Mouse (Mus musculus): ENCODE results near the gene Usp2. TPM values are rescaled to one million over a fixed set of nuclear protein-coding genes. Genes with fewer than 3 reads are reported as not detected.

Gene Usp2
- total RNA-seq, 2 experiments from 2014 or later: 77.7 to 191 TPM

- intact Hi-C loops (cut with DNase I): no loop called here
- DNase-seq (ENCODE audit: low spot score): no peak
Observed at GRCm38 (mm10) chr9:44045158-44045883, 21.5 kb upstream of the Usp2 start.

GRCm38 (mm10) chr9:44045884-44046272 lies 20.9 kb upstream of the Usp2 start:
- DNase-seq (ENCODE audit: low spot score): no peak
- intact Hi-C loops (cut with DNase I): no loop called here

GRCm38 (mm10) chr9:44046426-44046825 lies 20.4 kb upstream of the Usp2 start:
- no peak for DNase-seq (ENCODE audit: low spot score)
- intact Hi-C loops (cut with DNase I): no loop called here

- intact Hi-C loops (cut with DNase I): no loop called here
- DNase-seq (ENCODE audit: low spot score): no peak
Observed at GRCm38 (mm10) chr9:44047071-44047470, 19.8 kb upstream of the Usp2 start.

- intact Hi-C loops (cut with DNase I): no loop called here
- no peak for DNase-seq (ENCODE audit: low spot score)
Observed at GRCm38 (mm10) chr9:44047571-44048490, 19.0 kb upstream of the Usp2 start.

- no peak for DNase-seq (ENCODE audit: low spot score)
- intact Hi-C loops (cut with DNase I): no loop called here
Observed at GRCm38 (mm10) chr9:44048541-44049380, 18.1 kb upstream of the Usp2 start.

- intact Hi-C loops (cut with DNase I): no loop called here
- no peak for DNase-seq (ENCODE audit: low spot score)
Observed at GRCm38 (mm10) chr9:44049381-44050165, 17.2 kb upstream of the Usp2 start.

GRCm38 (mm10) chr9:44052855-44053254 lies 14.0 kb upstream of the Usp2 start:
- DNase-seq (ENCODE audit: low spot score): no peak
- intact Hi-C loops (cut with DNase I): no loop called here

- intact Hi-C loops (cut with DNase I): no loop called here
Observed at GRCm38 (mm10) chr9:44053936-44054335, 12.9 kb upstream of the Usp2 start.

GRCm38 (mm10) chr9:44058606-44059005 lies 8.2 kb upstream of the Usp2 start:
- intact Hi-C loops (cut with DNase I): no loop called here
- DNase-seq (ENCODE audit: low spot score): no peak

More at GRCm38 (mm10) chr9:44053936-44054335, 12.9 kb upstream of the Usp2 start:
- no peak for DNase-seq (ENCODE audit: low spot score)

GRCm38 (mm10) chr9:44065177-44065576 lies 1.6 kb upstream of the Usp2 start:
- DNase-seq (ENCODE audit: low spot score): no peak
- intact Hi-C loops (cut with DNase I): loop anchor here (2.0 kb wide), 1 partner anchor 80 kb away; no protein-coding TSS in a partner anchor

- intact Hi-C loops (cut with DNase I): no loop called here
- DNase-seq (ENCODE audit: low spot score): no peak
Observed at GRCm38 (mm10) chr9:44067241-44067959, 579 bp downstream of the Usp2 start.

GRCm38 (mm10) chr9:44067960-44068330 lies 1.1 kb downstream of the Usp2 start:
- intact Hi-C loops (cut with DNase I): no loop called here
- DNase-seq (ENCODE audit: low spot score): no peak

- intact Hi-C loops (cut with DNase I): no loop called here
Observed at GRCm38 (mm10) chr9:44069252-44069651, 2.4 kb downstream of the Usp2 start.

GRCm38 (mm10) chr9:44070113-44070843 lies 3.5 kb downstream of the Usp2 start:
- intact Hi-C loops (cut with DNase I): loop anchor here (5.0 kb wide), 1 partner anchor 37 kb away; the partner anchor contains the start of gene C1qtnf5
- DNase-seq (ENCODE audit: low spot score): no peak

More at GRCm38 (mm10) chr9:44069252-44069651, 2.4 kb downstream of the Usp2 start:
- no peak for DNase-seq (ENCODE audit: low spot score)

- intact Hi-C loops (cut with DNase I): loop anchor here (5.0 kb wide), 1 partner anchor 36 kb away; the partner anchor contains the start of gene C1qtnf5
- no peak for DNase-seq (ENCODE audit: low spot score)
Observed at GRCm38 (mm10) chr9:44070844-44071231, 4.0 kb downstream of the Usp2 start.

GRCm38 (mm10) chr9:44071914-44072598 lies 5.2 kb downstream of the Usp2 start:
- no peak for DNase-seq (ENCODE audit: low spot score)
- intact Hi-C loops (cut with DNase I): loop anchor here (5.0 kb wide), 1 partner anchor 35 kb away; the partner anchor contains the start of gene C1qtnf5
